Mouse (Mus musculus) embryonic fibroblast, embryonic 13.5 days (primary cell): ENCODE results near the gene Arnt.

Experiments used
- CTCF ChIP-seq: IDR thresholded peaks from 2 replicates; pipeline ENCODE4 v1.5.1; 2011; ENCODE audit warnings: mild to moderate bottlenecking, control low read depth, low read length, moderate library complexity, borderline replicate concordance; ENCODE audit not compliant: insufficient read depth
- POLR2A ChIP-seq: IDR thresholded peaks from 2 replicates; pipeline ENCODE4 v1.6.1; 2011; ENCODE audit warnings: low read depth, mild to moderate bottlenecking, control low read depth, low read length, moderate library complexity

DNA sequence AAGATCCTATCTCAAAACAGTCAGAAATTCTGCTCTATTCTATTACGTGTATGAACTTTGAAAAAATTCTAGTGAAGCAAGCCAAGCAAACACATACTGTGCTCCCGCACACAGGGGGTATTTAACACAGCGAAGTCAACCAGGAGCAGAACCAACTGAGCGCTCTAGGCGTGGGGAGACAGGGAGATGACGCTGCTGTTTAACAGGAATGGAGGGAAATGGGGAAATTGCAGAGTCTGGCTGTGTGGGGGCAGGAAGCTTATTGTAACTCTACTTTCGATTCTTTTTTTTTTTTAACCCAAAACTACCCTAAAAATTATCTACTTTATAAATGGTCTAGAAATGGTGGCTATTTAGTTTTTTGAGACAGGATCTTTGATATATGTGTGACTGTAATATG, 84.7 kb downstream of the Arnt start:
- no peak for TF ChIP-seq CTCF
- no peak for TF ChIP-seq POLR2A
